Mouse (Mus musculus) small intestine, adult 2 months (tissue): Measurements from ENCODE around the gene Slc25a42.

Experiments
- CTCF ChIP-seq: fragments of 200-500 bp; IDR thresholded peaks from 2 replicates; pipeline ENCODE4 v1.5.1; 2012; ENCODE audit warnings: low read depth, mild to moderate bottlenecking, control low read depth, inconsistent platforms, low read length, moderate library complexity, mixed read lengths; ENCODE audit not compliant: insufficient replicate concordance, insufficient read length; ENCODE audit errors: extremely low read depth
- POLR2A ChIP-seq: fragments of 200-500 bp; IDR thresholded peaks from 2 replicates; pipeline ENCODE4 v1.6.1; 2012; ENCODE audit warnings: low read depth, mild to moderate bottlenecking, control low read depth, inconsistent platforms, low read length, moderate library complexity

DNA sequence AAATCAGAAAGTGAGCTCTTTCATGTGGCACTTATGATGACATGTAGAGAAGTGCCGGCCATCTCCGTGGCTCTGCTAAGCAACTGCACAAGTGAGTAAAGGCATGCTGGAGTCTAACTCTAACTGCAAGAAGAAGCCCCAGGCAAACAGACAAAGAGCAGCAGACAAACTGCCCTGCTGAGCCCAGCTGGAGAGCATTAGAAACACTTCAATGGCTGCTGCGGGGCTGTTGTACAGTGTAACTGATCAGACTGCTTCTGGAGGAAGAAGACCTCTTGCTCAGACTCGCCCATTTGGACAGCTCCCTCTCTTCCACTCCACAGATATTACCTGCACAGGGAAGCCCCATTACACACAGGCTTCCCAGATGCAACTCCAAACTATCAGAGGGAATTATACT is 15.9 kb upstream of the Slc25a42 start:
- TF ChIP-seq CTCF (no peak), POLR2A (no peak)
